Mouse (Mus musculus): Measurements from ENCODE around the gene Atp5c1. TPM values are rescaled to one million over a fixed set of nuclear protein-coding genes. Genes with fewer than 3 reads are reported as not detected.

Gene Atp5c1
- total and polyA plus RNA-seq, 2 experiments from 2014 or later, result 519 to 663 TPM

- Histone ChIP-seq H3K4me3 (ENCODE audit: low read depth, low read length) (no peak overlapping the region), H3K9me3 (ENCODE audit: low read length) (no peaks in the 10 kb centered on the region), H3K4me1 (ENCODE audit: insufficient read depth) (no peaks in the 10 kb centered on the region), H3K4me2 (ENCODE audit: low read depth) (no peak overlapping the region), H3K27me3 (ENCODE audit: insufficient read depth, low read length) (no peaks in the 10 kb centered on the region), H3K9ac (no peak overlapping the region), H3K36me3 (ENCODE audit: insufficient read depth) (no peaks in the 10 kb centered on the region), H3K27ac (ENCODE audit: low read depth, low read length) (no peak overlapping the region)
- DNase-seq (no peak), ATAC-seq (no peak; the same call in 1 of the 2 replicates)
- no peak for TF ChIP-seq CTCF (IDR thresholded peaks at IDR 0.05; ENCODE audit: low read depth)
- 46% methylated on average over 7 of the region's 7 CpGs for WGBS
Measured at GRCm38 (mm10) chr2:10029755-10030154, 50.6 kb downstream of the Atp5c1 start.

DNA sequence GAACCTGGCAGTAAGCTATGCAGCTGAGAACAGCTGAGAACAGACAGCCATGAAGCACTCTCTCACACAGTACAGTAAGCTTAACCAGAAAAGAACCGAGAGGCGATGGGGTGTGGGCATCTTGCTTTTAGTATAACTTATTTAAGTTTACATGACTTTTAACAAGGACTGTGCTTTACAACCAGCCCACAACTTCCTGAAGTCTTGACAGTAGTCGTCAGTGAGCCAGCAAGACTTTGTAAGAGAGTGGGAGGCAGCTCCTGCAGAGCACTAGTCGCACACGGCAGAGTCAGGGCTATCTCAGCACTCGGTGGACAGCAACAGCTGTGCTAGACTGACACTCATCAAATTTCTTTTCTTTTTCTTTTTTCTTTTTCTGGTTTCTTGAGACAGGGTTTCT lies 56.0 kb downstream of the Atp5c1 start:
- H3K9ac ChIP-seq, result no peak overlapping the region
- no peak overlapping the region for H3K27ac ChIP-seq (ENCODE audit: low read depth, low read length)
- H3K36me3 ChIP-seq (ENCODE audit: insufficient read depth), result no peaks in the 10 kb centered on the region
- DNase-seq, result no peak
- H3K9me3 ChIP-seq (ENCODE audit: low read length), result no peaks in the 10 kb centered on the region
- no peak overlapping the region for H3K4me3 ChIP-seq (ENCODE audit: low read depth, low read length)
- H3K4me2 ChIP-seq (ENCODE audit: low read depth), result no peak overlapping the region
- H3K4me1 ChIP-seq (ENCODE audit: insufficient read depth), result no peaks in the 10 kb centered on the region
- TF ChIP-seq CTCF (IDR thresholded peaks at IDR 0.05; ENCODE audit: low read depth), result no peak
- WGBS, result 87% methylated on average over 6 of the region's 6 CpGs
- no peak for ATAC-seq
- no peaks in the 10 kb centered on the region for H3K27me3 ChIP-seq (ENCODE audit: insufficient read depth, low read length)

GRCm38 (mm10) chr2:10021296-10021695 lies 59.0 kb downstream of the Atp5c1 start:
- TF ChIP-seq CTCF (IDR thresholded peaks at IDR 0.05; ENCODE audit: low read depth), result no peak
- no peaks in the 10 kb centered on the region for H3K36me3 ChIP-seq (ENCODE audit: insufficient read depth)
- no peaks in the 10 kb centered on the region for H3K9me3 ChIP-seq (ENCODE audit: low read length)
- no peak overlapping the region for H3K9ac ChIP-seq
- DNase-seq, result no peak
- H3K4me1 ChIP-seq (ENCODE audit: insufficient read depth), result no peaks in the 10 kb centered on the region
- 87% methylated on average over 11 of the region's 11 CpGs for WGBS
- H3K27ac ChIP-seq (ENCODE audit: low read depth, low read length), result no peak overlapping the region
- H3K27me3 ChIP-seq (ENCODE audit: insufficient read depth, low read length), result no peaks in the 10 kb centered on the region
- no peak for ATAC-seq
- H3K4me2 ChIP-seq (ENCODE audit: low read depth), result no peak overlapping the region
- H3K4me3 ChIP-seq (ENCODE audit: low read depth, low read length), result no peak overlapping the region

- Histone ChIP-seq H3K9ac (no peak overlapping the region), H3K9me3 (ENCODE audit: low read length) (no peaks in the 10 kb centered on the region), H3K4me1 (ENCODE audit: insufficient read depth) (no peaks in the 10 kb centered on the region), H3K36me3 (ENCODE audit: insufficient read depth) (no peaks in the 10 kb centered on the region), H3K27me3 (ENCODE audit: insufficient read depth, low read length) (no peaks in the 10 kb centered on the region), H3K27ac (ENCODE audit: low read depth, low read length) (no peak overlapping the region), H3K4me2 (ENCODE audit: low read depth) (no peak overlapping the region), H3K4me3 (ENCODE audit: low read depth, low read length) (no peak overlapping the region)
- no peak; the same call in 1 of the 2 replicates for ATAC-seq
- WGBS, result 79% methylated on average over 10 of the region's 10 CpGs
- TF ChIP-seq CTCF (IDR thresholded peaks at IDR 0.05; ENCODE audit: low read depth), result no peak
- DNase-seq, result peak; percentile 16
Measured at GRCm38 (mm10) chr2:10014951-10015635, 65.2 kb downstream of the Atp5c1 start.

DNA sequence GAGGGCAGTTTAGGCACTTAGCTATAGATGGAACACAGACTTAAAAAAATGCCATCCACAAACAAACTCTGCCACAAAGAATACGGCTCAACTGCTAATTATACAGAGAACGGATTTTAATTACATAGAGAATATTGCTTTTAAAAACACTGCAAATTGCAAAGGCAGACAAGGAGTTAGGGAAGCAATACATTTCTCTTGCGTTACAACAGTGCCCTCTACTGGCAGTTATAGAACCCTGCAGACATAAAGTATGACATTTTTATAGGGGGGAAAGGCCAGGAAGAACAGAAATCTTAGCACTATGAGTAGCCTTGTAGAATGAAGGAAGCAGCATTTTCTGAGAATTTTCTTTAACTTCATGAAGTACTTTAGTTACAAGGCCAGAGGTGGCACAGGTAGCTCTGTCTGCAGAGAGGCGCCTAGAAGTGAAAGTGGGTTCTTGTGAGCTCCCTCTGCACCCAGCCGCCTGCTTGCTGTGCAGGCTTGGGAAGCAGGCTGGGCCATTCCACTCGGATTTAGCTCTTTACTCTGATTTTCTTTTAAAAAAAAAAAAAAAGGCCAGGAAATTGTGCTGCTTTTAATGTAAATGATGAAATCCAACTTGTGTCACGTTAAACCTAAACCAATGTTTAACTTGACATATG lies 69.9 kb downstream of the Atp5c1 start:
- 32% methylated on average over 7 of the region's 7 CpGs for WGBS
- Histone ChIP-seq H3K9ac (no peak overlapping the region), H3K9me3 (ENCODE audit: low read length) (no peaks in the 10 kb centered on the region), H3K36me3 (ENCODE audit: insufficient read depth) (no peaks in the 10 kb centered on the region), H3K27ac (ENCODE audit: low read depth, low read length) (no peak overlapping the region), H3K27me3 (ENCODE audit: insufficient read depth, low read length) (no peaks in the 10 kb centered on the region), H3K4me3 (ENCODE audit: low read depth, low read length) (no peak overlapping the region), H3K4me2 (ENCODE audit: low read depth) (no peak overlapping the region), H3K4me1 (ENCODE audit: insufficient read depth) (no peaks in the 10 kb centered on the region)
- peak; percentile 92 for TF ChIP-seq CTCF (IDR thresholded peaks at IDR 0.05; ENCODE audit: low read depth)
- ATAC-seq, result peak; percentile 78
- peak; percentile 85 for DNase-seq

GRCm38 (mm10) chr2:10009671-10010254 lies 70.5 kb downstream of the Atp5c1 start:
- TF ChIP-seq CTCF (IDR thresholded peaks at IDR 0.05; ENCODE audit: low read depth), result no peak
- DNase-seq, result no peak
- Histone ChIP-seq H3K27me3 (ENCODE audit: insufficient read depth, low read length) (no peaks in the 10 kb centered on the region), H3K36me3 (ENCODE audit: insufficient read depth) (no peaks in the 10 kb centered on the region), H3K27ac (ENCODE audit: low read depth, low read length) (no peak overlapping the region), H3K9ac (no peak overlapping the region), H3K4me3 (ENCODE audit: low read depth, low read length) (no peak overlapping the region), H3K9me3 (ENCODE audit: low read length) (no peaks in the 10 kb centered on the region), H3K4me1 (ENCODE audit: insufficient read depth) (no peaks in the 10 kb centered on the region), H3K4me2 (ENCODE audit: low read depth) (no peak overlapping the region)
- no peak for ATAC-seq
- WGBS, result 81% methylated on average over 13 of the region's 13 CpGs

DNA sequence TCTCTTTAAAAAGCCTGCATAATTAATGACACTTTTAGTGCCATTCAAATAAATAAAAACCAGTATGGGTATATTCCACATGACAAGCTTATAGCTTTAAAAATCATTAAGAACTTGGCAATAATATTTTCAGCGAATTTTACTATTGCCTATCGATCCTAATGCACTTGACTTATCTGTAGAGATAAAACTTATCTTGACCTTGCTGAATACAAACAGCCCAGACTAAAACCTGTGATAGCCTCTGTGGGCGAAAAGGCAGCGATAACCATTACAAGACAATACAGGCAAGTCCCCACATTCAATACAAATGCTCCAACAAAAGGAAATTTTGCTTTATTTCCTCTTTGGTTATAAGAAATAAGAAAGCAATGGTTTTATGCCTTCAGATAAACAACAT lies 71.7 kb downstream of the Atp5c1 start:
- Histone ChIP-seq H3K4me2 (ENCODE audit: low read depth) (no peak overlapping the region), H3K36me3 (ENCODE audit: insufficient read depth) (no peaks in the 10 kb centered on the region), H3K27me3 (ENCODE audit: insufficient read depth, low read length) (no peaks in the 10 kb centered on the region), H3K9ac (no peak overlapping the region), H3K4me1 (ENCODE audit: insufficient read depth) (no peaks in the 10 kb centered on the region), H3K27ac (ENCODE audit: low read depth, low read length) (no peak overlapping the region), H3K4me3 (ENCODE audit: low read depth, low read length) (no peak overlapping the region), H3K9me3 (ENCODE audit: low read length) (no peaks in the 10 kb centered on the region)
- TF ChIP-seq CTCF (IDR thresholded peaks at IDR 0.05; ENCODE audit: low read depth), result no peak
- WGBS, result 87% methylated on average over 4 of the region's 4 CpGs
- DNase-seq (no peak), ATAC-seq (no peak)

Other genes with a start within 250 kb of the Atp5c1 start
- gene 4930412O13Rik, start 199.3 kb downstream of the Atp5c1 start, total RNA-seq (2014; rRNA removed), result not detected in 2 replicates
- gene 4930412O13Rik, start 199.3 kb downstream of the Atp5c1 start, polyA plus RNA-seq (2015; fragmentation: Nextera tagmentation; extraction: Ambion mirVana), result not detected in 2 replicates
- not detected in 2 replicates for gene 9230102O04Rik, start 191.0 kb downstream of the Atp5c1 start, total RNA-seq (2014; rRNA removed)
- gene 9230102O04Rik, start 191.0 kb downstream of the Atp5c1 start, polyA plus RNA-seq (2015; fragmentation: Nextera tagmentation; extraction: Ambion mirVana), result not detected in 2 replicates
- 0.48 and 0.62 TPM in 2 replicates for gene Gata3, start 190.5 kb downstream of the Atp5c1 start, total RNA-seq (2014; rRNA removed)
- gene Gata3, start 190.5 kb downstream of the Atp5c1 start, polyA plus RNA-seq (2015; fragmentation: Nextera tagmentation; extraction: Ambion mirVana), result 1.4 and 1.8 TPM in 2 replicates
- gene Taf3, start 31.9 kb downstream of the Atp5c1 start, total RNA-seq (2014; rRNA removed), result 3.5 and 4.1 TPM in 2 replicates
- 6.2 and 9.6 TPM in 2 replicates for gene Taf3, start 31.9 kb downstream of the Atp5c1 start, polyA plus RNA-seq (2015; fragmentation: Nextera tagmentation; extraction: Ambion mirVana)
- 14.6 and 17.9 TPM in 2 replicates for gene Kin, start 83 bp upstream of the Atp5c1 start, total RNA-seq (2014; rRNA removed)
- 14.1 and 17.5 TPM in 2 replicates for gene Kin, start 83 bp upstream of the Atp5c1 start, polyA plus RNA-seq (2015; fragmentation: Nextera tagmentation; extraction: Ambion mirVana)
- gene Itih2, start 50.9 kb upstream of the Atp5c1 start, total RNA-seq (2014; rRNA removed), result 8.8 and 9.1 TPM in 2 replicates
- gene Itih2, start 50.9 kb upstream of the Atp5c1 start, polyA plus RNA-seq (2015; fragmentation: Nextera tagmentation; extraction: Ambion mirVana), result 3.5 and 4.4 TPM in 2 replicates
- gene Itih5, start 73.1 kb upstream of the Atp5c1 start, total RNA-seq (2014; rRNA removed), result 10.6 and 15.7 TPM in 2 replicates
- 4.9 and 7.3 TPM in 2 replicates for gene Itih5, start 73.1 kb upstream of the Atp5c1 start, polyA plus RNA-seq (2015; fragmentation: Nextera tagmentation; extraction: Ambion mirVana)

Measured in forebrain, postnatal 0 days (tissue).